Mouse (Mus musculus): ENCODE measurements at regions not wholly inside any gene's neighbourhood (a gene's known extent, or its start where the extent isn't known, plus 50 kb on each side); places are given as distances from the start of the nearest gene placed in this dataset.
"Not testable (repeated sequence)": the region's sequence is repeated elsewhere in the genome, so short reads cannot be mapped to it uniquely, and the experiment has no call there.

GRCm38 (mm10) chr3:18295921-18296320, 347.7 kb downstream of the Cypt12 start:
- no peak for DNase-seq (ENCODE audit: low spot score in 2 of 2)

- no peak for DNase-seq (ENCODE audit: low spot score in 2 of 2)
Observed at GRCm38 (mm10) chr3:18298699-18299098, 350.5 kb downstream of the Cypt12 start.

GRCm38 (mm10) chr3:18299502-18299901, 351.3 kb downstream of the Cypt12 start:
- no peak for DNase-seq (ENCODE audit: low spot score in 2 of 2)

- DNase-seq (ENCODE audit: low spot score in 2 of 2) = no peak
Observed at GRCm38 (mm10) chr3:18319433-18319832, 371.2 kb downstream of the Cypt12 start.

GRCm38 (mm10) chr3:18333182-18333581, 385.0 kb downstream of the Cypt12 start:
- no peak for DNase-seq (ENCODE audit: low spot score in 2 of 2)

- DNase-seq (ENCODE audit: low spot score in 2 of 2) = no peak
Observed at GRCm38 (mm10) chr3:18339189-18339588, 391.0 kb downstream of the Cypt12 start.

GRCm38 (mm10) chr3:18341757-18342156, 393.5 kb downstream of the Cypt12 start:
- no peak for DNase-seq (ENCODE audit: low spot score in 2 of 2)

- no peak for DNase-seq (ENCODE audit: low spot score in 2 of 2)
Observed at GRCm38 (mm10) chr3:18378014-18379005, 430.1 kb downstream of the Cypt12 start.

GRCm38 (mm10) chr3:18421886-18422575, 473.8 kb downstream of the Cypt12 start:
- peak in 1 of 2 experiments; percentile 36 for DNase-seq (ENCODE audit: low spot score in 2 of 2)

GRCm38 (mm10) chr3:18428908-18429307, 480.7 kb downstream of the Cypt12 start:
- DNase-seq (ENCODE audit: low spot score in 2 of 2) = no peak

- DNase-seq (ENCODE audit: low spot score in 2 of 2) = no peak
Observed at GRCm38 (mm10) chr3:18438845-18439244, 490.6 kb downstream of the Cypt12 start.

- DNase-seq (ENCODE audit: low spot score in 2 of 2) = no peak
Observed at GRCm38 (mm10) chr3:18452197-18452933, 504.2 kb downstream of the Cypt12 start.

GRCm38 (mm10) chr3:18453220-18453985, 505.2 kb downstream of the Cypt12 start:
- no peak for DNase-seq (ENCODE audit: low spot score in 2 of 2)

- DNase-seq (ENCODE audit: low spot score in 2 of 2) = no peak
Observed at GRCm38 (mm10) chr3:18453986-18454291, 505.7 kb downstream of the Cypt12 start.

GRCm38 (mm10) chr3:18454558-18455191, 506.5 kb downstream of the Cypt12 start:
- not testable (repeated sequence) for DNase-seq (ENCODE audit: low spot score in 2 of 2)

GRCm38 (mm10) chr3:18456033-18456690, 508.0 kb downstream of the Cypt12 start:
- peak; percentile 30 to 36 for DNase-seq (ENCODE audit: low spot score in 2 of 2)

- DNase-seq (ENCODE audit: low spot score in 2 of 2) = no peak
Observed at GRCm38 (mm10) chr3:18460267-18460666, 512.1 kb downstream of the Cypt12 start.

GRCm38 (mm10) chr3:18471846-18472245, 523.6 kb downstream of the Cypt12 start:
- no peak for DNase-seq (ENCODE audit: low spot score in 2 of 2)

- no peak for DNase-seq (ENCODE audit: low spot score in 2 of 2)
Observed at GRCm38 (mm10) chr3:18479557-18479956, 531.3 kb downstream of the Cypt12 start.

GRCm38 (mm10) chr3:18482006-18482405, 533.8 kb downstream of the Cypt12 start:
- DNase-seq (ENCODE audit: low spot score in 2 of 2) = no peak
